Mouse (Mus musculus) MEL (cell line): ENCODE data around the gene 1700011L22Rik. TPM values are rescaled to one million over a fixed set of nuclear protein-coding genes. Genes with fewer than 3 reads are reported as not detected.

Experiments
- DNase-seq: peaks from one replicate; pipeline ENCODE4 v3.0.0; 2011; ENCODE audit warnings: low read depth, low spot score
- H3K27ac ChIP-seq: 2 replicates; pipeline ENCODE4 v1.5.1; 2012; ENCODE audit warnings: low read depth, mild to moderate bottlenecking, control low read depth, low read length, moderate library complexity; ENCODE audit not compliant: control insufficient read depth
- H3K27me3 ChIP-seq, 2 experiments: fragments of 150-350 bp in 1 of 2; sonication (generic) in 1 of 2; 2 replicates each; pipeline ENCODE4 v1.6.1; 2012; ENCODE audit warnings: low read length in 2 of 2, mild to moderate bottlenecking in 2 of 2, improper control_type of control experiment in 1 of 2, moderate library complexity in 1 of 2; ENCODE audit not compliant: insufficient read depth in 2 of 2, control insufficient read depth in 1 of 2
- H3K36me3 ChIP-seq, 2 experiments: 2 replicates each; pipeline ENCODE4 v1.6.1; 2012 to 2014; ENCODE audit warnings: low read length in 2 of 2, improper control_type of control experiment in 1 of 2, inconsistent platforms in 1 of 2, mild to moderate bottlenecking in 1 of 2; ENCODE audit not compliant: insufficient read depth in 2 of 2, control insufficient read depth in 1 of 2
- H3K4me1 ChIP-seq, 2 experiments: fragments of 150-350 bp in 1 of 2; sonication (generic) in 1 of 2; 2 replicates each; pipeline ENCODE4 v1.6.1; 2012; ENCODE audit warnings: low read length in 2 of 2, improper control_type of control experiment in 1 of 2, mild to moderate bottlenecking in 1 of 2; ENCODE audit not compliant: insufficient read depth in 2 of 2, control insufficient read depth in 1 of 2
- H3K4me3 ChIP-seq, 2 experiments: fragments of 150-350 bp in 1 of 2; sonication (generic) in 1 of 2; 2 replicates each; pipeline ENCODE4 v1.5.1; 2012; ENCODE audit warnings: low read depth in 2 of 2, low read length in 2 of 2, mild to moderate bottlenecking in 2 of 2, moderate library complexity in 2 of 2, control low read depth in 1 of 2, improper control_type of control experiment in 1 of 2; ENCODE audit not compliant: control insufficient read depth in 1 of 2, insufficient read depth in 1 of 2
- H3K79me2 ChIP-seq: 2 replicates; pipeline ENCODE4 v1.6.1; 2012; ENCODE audit warnings: mild to moderate bottlenecking, low read length, moderate library complexity; ENCODE audit not compliant: control insufficient read depth, poor library complexity, insufficient read depth
- H3K9ac ChIP-seq: 2 replicates; pipeline ENCODE4 v1.6.1; 2012; ENCODE audit warnings: low read depth, mild to moderate bottlenecking, control low read depth, low read length, moderate library complexity; ENCODE audit not compliant: control insufficient read depth, poor library complexity, severe bottlenecking
- H3K9me3 ChIP-seq: fragments of 150-350 bp; sonication (generic); replicated peaks from 2 replicates; pipeline ENCODE4 v1.6.1; 2012; ENCODE audit warnings: mild to moderate bottlenecking, low read length, improper control_type of control experiment, moderate library complexity; ENCODE audit not compliant: insufficient read depth
- BHLHE40 ChIP-seq: IDR thresholded peaks from 2 replicates; pipeline ENCODE4 v1.6.1; 2012; ENCODE audit warnings: low read depth, mild to moderate bottlenecking, inconsistent platforms, low read length, improper control_type of control experiment, borderline replicate concordance
- CTCF ChIP-seq, 3 experiments: IDR thresholded peaks in 2 of 3; conservative IDR thresholded peaks in 1 of 3; 2 replicates each; pipeline ENCODE4 v1.5.1; 2011 to 2012; ENCODE audit warnings: low read length in 3 of 3, low read depth in 2 of 3, mild to moderate bottlenecking in 2 of 3, improper control_type of control experiment in 1 of 3, inconsistent platforms in 1 of 3, mixed read lengths in 1 of 3, moderate library complexity in 1 of 3; ENCODE audit not compliant: control insufficient read depth in 1 of 3, insufficient read depth in 1 of 3, poor library complexity in 1 of 3, severe bottlenecking in 1 of 3
- ELF1 ChIP-seq: IDR thresholded peaks from 2 replicates; pipeline ENCODE4 v1.6.1; 2014; ENCODE audit warnings: low read depth, mild to moderate bottlenecking, inconsistent platforms, low read length, improper control_type of control experiment, moderate library complexity
- EP300 ChIP-seq, 2 experiments: IDR thresholded peaks; 2 replicates each; pipeline ENCODE4 v1.6.1; 2011; ENCODE audit warnings: improper control_type of control experiment in 2 of 2, low read length in 2 of 2, low read depth in 1 of 2, mild to moderate bottlenecking in 1 of 2
- GABPA ChIP-seq: IDR thresholded peaks from 2 replicates; pipeline ENCODE4 v1.6.1; 2012; ENCODE audit warnings: low read depth, mild to moderate bottlenecking, inconsistent platforms, low read length, improper control_type of control experiment, moderate library complexity
- KAT2A ChIP-seq: conservative IDR thresholded peaks from 2 replicates; pipeline ENCODE4 v1.6.1; 2012; ENCODE audit warnings: low read depth, low read length, improper control_type of control experiment, inconsistent platforms
- MXI1 ChIP-seq: IDR thresholded peaks from 2 replicates; pipeline ENCODE4 v1.6.1; 2011; ENCODE audit warnings: mild to moderate bottlenecking, low read depth, low read length, improper control_type of control experiment
- MYB ChIP-seq: IDR thresholded peaks from 2 replicates; pipeline ENCODE4 v1.6.1; 2011; ENCODE audit warnings: mild to moderate bottlenecking, low read depth, low read length, improper control_type of control experiment
- POLR2A ChIP-seq, 2 experiments: IDR thresholded peaks; 2 replicates each; pipeline ENCODE4 v1.6.1; 2011 to 2012; ENCODE audit warnings: low read length in 2 of 2, mild to moderate bottlenecking in 2 of 2, control low read depth in 1 of 2, improper control_type of control experiment in 1 of 2, low read depth in 1 of 2, moderate library complexity in 1 of 2; ENCODE audit not compliant: control insufficient read depth in 1 of 2, insufficient read depth in 1 of 2, poor library complexity in 1 of 2
- SMC3 ChIP-seq: IDR thresholded peaks from 2 replicates; pipeline ENCODE4 v1.6.1; 2011; ENCODE audit warnings: low read depth, low read length, improper control_type of control experiment
- TCF12 ChIP-seq: IDR thresholded peaks from 2 replicates; pipeline ENCODE4 v1.6.1; 2014; ENCODE audit warnings: low read depth, mild to moderate bottlenecking, inconsistent platforms, low read length, improper control_type of control experiment, moderate library complexity
- UBTF ChIP-seq: IDR thresholded peaks from 2 replicates; pipeline ENCODE4 v1.6.1; 2012; ENCODE audit warnings: low read depth, mild to moderate bottlenecking, inconsistent platforms, low read length, improper control_type of control experiment, moderate library complexity, borderline replicate concordance; ENCODE audit not compliant: insufficient read depth
- USF1 ChIP-seq: IDR thresholded peaks from 2 replicates; pipeline ENCODE4 v1.6.1; 2014; ENCODE audit warnings: low read depth, mild to moderate bottlenecking, inconsistent platforms, low read length, improper control_type of control experiment, moderate library complexity
- ZC3H11A ChIP-seq: IDR thresholded peaks from 2 replicates; pipeline ENCODE4 v1.6.1; 2012; ENCODE audit warnings: low read depth, mild to moderate bottlenecking, inconsistent platforms, low read length, improper control_type of control experiment
- ZKSCAN1 ChIP-seq: IDR thresholded peaks from 2 replicates; pipeline ENCODE4 v1.6.1; 2012; ENCODE audit warnings: low read depth, mild to moderate bottlenecking, inconsistent platforms, low read length, improper control_type of control experiment, moderate library complexity
- ZMIZ1 ChIP-seq: IDR thresholded peaks from 2 replicates; pipeline ENCODE4 v1.6.1; 2012; ENCODE audit warnings: low read depth, mild to moderate bottlenecking, inconsistent platforms, low read length, improper control_type of control experiment, moderate library complexity
- polyA plus RNA-seq, 2 experiments: library from polyadenylated mRNA; stranded (reverse) in 1 of 2; unstranded in 1 of 2; fragments of >175 nt in 1 of 2; fragments of >200 nt in 1 of 2; gene quantifications; 2 replicates each; pipeline versions ENCODE4 v1.2.1 to v1.2.4; 2012; ENCODE audit warnings: low replicate concordance in 2 of 2, low read depth in 1 of 2; ENCODE audit not compliant: insufficient read length in 2 of 2, insufficient read depth in 1 of 2, missing spikeins in 1 of 2
- total RNA-seq: library from RNA; depleted of rRNA; stranded (reverse); fragments of 300-350 nt; gene quantifications from 2 replicates; pipeline ENCODE4 v1.2.3, GENCODE M21; 2012

Gene 1700011L22Rik
- total and polyA plus RNA-seq, 3 experiments: not detected

DNA sequence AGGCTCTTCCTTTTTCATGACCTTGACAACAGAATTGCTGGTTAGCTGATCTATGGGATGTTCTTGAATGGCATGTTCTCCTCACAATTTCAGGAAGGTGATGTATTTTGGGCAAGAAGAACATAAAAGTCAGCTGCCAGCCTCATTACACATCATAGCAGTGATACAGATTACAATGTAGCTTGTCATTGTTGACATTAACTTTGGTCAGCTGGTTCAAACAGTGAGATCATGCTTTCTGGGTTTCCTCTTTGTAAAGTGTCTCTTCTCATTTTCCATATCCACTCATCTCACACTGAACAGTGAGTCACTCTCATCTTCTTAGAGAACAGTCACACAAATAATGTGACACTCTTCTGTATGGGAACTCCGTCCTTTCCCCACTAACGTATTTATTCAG, 4.9 kb downstream of the 1700011L22Rik start:
- Histone ChIP-seq H3K79me2 (no peaks in the 10 kb centered on the region), H3K9me3 (no peaks in the 10 kb centered on the region), H3K4me3 (no peak overlapping the region), H3K9ac (no peak overlapping the region), H3K36me3 (no peaks in the 10 kb centered on the region), H3K27me3 (no peaks in the 10 kb centered on the region), H3K4me1 (no peaks in the 10 kb centered on the region), H3K27ac (no peak overlapping the region)
- no peak for DNase-seq
- no peak for TF ChIP-seq USF1
- TF ChIP-seq MXI1: no peak
- TF ChIP-seq TCF12: no peak
- TF ChIP-seq EP300 (IDR thresholded peaks at IDR 0.05; ENCODE audit: low read depth in 1 of 2, low read length in 2 of 2): no peak
- TF ChIP-seq CTCF (IDR thresholded peaks at IDR 0.05 in 2 of 3, conservative IDR thresholded peaks at IDR 0.05 in 1 of 3; ENCODE audit: control insufficient read depth in 1 of 3, insufficient read depth in 1 of 3, low read depth in 2 of 3, low read length in 3 of 3, poor library complexity in 1 of 3, severe bottlenecking in 1 of 3): no peak
- TF ChIP-seq UBTF: no peak

DNA sequence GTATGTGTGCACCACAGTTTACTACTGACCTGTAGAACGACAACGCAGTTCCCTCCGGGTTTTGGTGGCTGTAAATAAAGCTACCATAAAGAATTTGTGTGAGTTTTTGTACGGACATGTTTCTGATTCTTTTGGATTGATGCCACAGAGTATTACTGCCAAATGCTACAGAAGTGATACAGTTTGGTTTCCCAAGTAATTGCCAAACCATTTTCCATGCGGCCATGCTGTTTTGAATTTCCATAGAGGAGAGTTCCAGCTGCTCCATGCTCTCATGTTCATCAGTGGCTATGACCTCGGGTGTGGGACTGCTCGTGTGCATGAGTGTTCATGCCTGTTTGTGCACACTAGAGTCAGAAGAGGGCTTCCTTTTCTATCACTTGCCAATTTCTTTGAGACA, 8.4 kb downstream of the 1700011L22Rik start:
- Histone ChIP-seq H3K27me3 (no peaks in the 10 kb centered on the region), H3K4me1 (no peaks in the 10 kb centered on the region), H3K27ac (no peak overlapping the region), H3K36me3 (no peaks in the 10 kb centered on the region), H3K9ac (no peak overlapping the region), H3K4me3 (no peak overlapping the region), H3K9me3 (no peaks in the 10 kb centered on the region), H3K79me2 (no peaks in the 10 kb centered on the region)
- no peak for TF ChIP-seq ZKSCAN1
- DNase-seq: no peak

DNA sequence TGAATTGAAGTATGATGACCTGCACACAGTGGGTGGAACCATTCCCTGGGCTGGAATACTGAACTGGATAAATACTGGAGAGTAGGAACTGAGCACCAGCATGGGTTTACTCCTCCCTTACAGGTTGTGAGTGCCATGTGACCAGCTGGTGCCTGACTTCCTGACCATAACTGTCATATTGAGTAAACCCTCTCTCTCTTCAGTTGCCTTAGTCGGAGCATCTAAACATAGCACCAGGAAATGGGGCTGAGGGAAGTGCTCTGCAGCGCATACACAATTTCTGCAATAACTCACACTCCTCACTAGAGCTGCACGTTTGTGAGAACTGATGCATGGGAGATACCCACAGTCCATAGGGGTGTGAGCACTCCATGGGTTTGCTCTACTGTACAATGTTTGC, 9.1 kb downstream of the 1700011L22Rik start:
- H3K9me3 ChIP-seq: no peaks in the 10 kb centered on the region
- H3K27ac ChIP-seq: no peak overlapping the region
- DNase-seq: no peak
- no peak for TF ChIP-seq CTCF (IDR thresholded peaks at IDR 0.05 in 2 of 3, conservative IDR thresholded peaks at IDR 0.05 in 1 of 3; ENCODE audit: control insufficient read depth in 1 of 3, insufficient read depth in 1 of 3, low read depth in 2 of 3, low read length in 3 of 3, poor library complexity in 1 of 3, severe bottlenecking in 1 of 3)
- TF ChIP-seq ZMIZ1: no peak
- TF ChIP-seq USF1: no peak
- no peak for TF ChIP-seq KAT2A
- TF ChIP-seq SMC3: no peak
- no peak for TF ChIP-seq ZKSCAN1
- no peak for TF ChIP-seq BHLHE40
- TF ChIP-seq MXI1: no peak
- TF ChIP-seq MYB: no peak
- no peak for TF ChIP-seq POLR2A (IDR thresholded peaks at IDR 0.05; ENCODE audit: control insufficient read depth in 1 of 2, insufficient read depth in 1 of 2, low read depth in 1 of 2, low read length in 2 of 2, poor library complexity in 1 of 2)
- no peak for TF ChIP-seq ELF1
- TF ChIP-seq GABPA: no peak
- TF ChIP-seq ZC3H11A: no peak
- H3K4me3 ChIP-seq: no peak overlapping the region
- no peaks in the 10 kb centered on the region for H3K4me1 ChIP-seq
- H3K9ac ChIP-seq: no peak overlapping the region
- H3K36me3 ChIP-seq: no peaks in the 10 kb centered on the region
- no peaks in the 10 kb centered on the region for H3K27me3 ChIP-seq
- H3K79me2 ChIP-seq: no peaks in the 10 kb centered on the region
